Mouse (Mus musculus) lung, postnatal 36 days (tissue): ENCODE results near the gene Olfr221.

Experiments
- DNase-seq: peaks from one replicate; pipeline ENCODE4 v3.0.0; 2022; ENCODE audit warnings: mixed read lengths

The Olfr221 gene

DNA sequence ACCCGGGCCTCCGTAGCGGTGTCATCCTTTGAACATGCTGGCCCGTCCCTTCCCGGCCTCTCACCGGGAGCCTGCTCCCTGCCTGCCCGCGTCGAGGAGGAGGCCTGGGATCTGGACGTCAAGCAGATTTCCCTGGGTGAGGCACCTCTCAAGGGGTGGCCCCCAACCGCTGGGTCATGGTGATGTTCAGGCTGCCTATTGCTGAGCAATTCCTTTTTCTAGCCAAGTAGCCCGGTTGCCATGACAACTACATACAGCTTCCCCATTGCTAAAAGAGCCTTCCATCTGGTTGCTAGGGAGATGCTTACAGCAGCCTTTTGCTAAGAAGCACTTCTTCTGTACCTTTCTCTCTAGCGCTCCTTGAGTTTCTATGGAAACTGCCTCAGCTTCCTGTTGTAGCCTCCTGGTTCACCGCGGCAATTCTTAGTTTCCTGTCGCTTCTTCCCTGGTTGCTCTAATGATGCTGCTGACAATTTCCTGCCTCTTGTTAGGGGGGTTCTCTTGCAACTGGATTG is 38.2 kb downstream of the Olfr221 start:
- no peak for DNase-seq

DNA sequence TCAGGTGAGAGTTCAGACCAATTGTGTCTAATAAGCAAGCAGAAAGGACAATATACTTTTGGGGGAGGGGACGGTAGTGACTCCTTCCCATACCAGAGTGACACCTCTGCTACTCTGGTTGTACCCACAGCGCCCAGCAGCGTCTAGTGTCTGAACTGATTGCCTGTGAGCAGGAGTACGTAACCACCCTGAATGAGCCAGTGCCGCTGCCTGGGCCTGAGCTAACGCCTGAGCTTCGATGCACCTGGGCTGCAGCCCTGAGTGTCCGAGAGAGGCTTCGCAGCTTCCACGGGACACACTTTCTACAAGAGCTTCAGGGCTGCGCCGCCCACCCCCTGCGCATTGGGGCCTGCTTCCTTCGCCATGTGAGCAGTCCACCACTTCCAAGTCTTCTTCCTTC is 44.8 kb downstream of the Olfr221 start:
- DNase-seq, result no peak

DNA sequence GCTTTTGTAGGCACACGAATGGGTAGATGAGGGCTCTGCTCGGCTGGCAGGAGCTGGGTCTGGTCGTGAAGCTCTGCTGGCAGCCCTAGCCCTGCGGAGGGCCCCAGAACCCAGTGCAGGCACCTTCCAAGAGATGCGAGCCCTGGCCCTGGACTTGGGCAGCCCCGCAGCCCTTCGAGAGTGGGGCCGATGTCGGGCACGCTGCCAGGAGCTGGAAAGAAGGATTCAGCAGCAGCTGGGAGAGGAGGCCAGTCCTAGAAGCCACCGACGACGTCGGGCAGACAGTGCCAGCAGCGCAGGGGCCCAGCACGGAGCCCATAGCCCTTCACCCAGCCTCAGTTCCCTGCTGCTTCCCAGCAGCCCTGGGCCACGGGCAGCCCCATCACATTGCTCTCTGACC is 45.4 kb downstream of the Olfr221 start:
- DNase-seq, result no peak

DNA sequence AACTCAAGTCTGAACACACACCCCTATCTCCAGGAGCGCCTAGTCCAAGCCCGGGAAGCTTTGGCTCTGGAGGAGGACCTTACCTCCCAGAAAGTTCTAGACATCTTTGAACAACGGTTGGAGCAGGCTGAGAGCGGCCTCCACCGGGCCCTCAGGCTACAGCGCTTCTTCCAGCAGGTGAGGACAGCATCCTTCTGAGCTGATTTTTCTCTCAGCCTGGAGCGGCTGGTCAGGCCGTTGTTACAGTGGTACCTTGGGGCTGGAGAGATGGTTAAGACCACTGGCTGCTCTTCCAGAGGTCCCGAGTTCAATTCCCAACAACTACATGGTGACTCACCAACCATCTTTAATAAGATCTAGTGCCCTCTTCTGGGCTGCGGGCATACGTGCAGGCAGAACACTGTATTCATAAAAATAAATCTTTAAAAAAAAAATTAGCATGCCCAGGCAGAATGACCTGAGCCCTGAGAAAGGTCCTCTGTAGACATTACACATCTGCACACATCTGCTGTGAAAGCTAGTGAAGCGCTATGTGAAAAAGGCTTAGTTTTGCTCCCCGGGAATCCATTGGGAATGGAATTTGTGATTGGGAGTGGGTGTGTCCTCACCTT is 45.9 kb downstream of the Olfr221 start:
- peak; percentile 29 for DNase-seq

DNA sequence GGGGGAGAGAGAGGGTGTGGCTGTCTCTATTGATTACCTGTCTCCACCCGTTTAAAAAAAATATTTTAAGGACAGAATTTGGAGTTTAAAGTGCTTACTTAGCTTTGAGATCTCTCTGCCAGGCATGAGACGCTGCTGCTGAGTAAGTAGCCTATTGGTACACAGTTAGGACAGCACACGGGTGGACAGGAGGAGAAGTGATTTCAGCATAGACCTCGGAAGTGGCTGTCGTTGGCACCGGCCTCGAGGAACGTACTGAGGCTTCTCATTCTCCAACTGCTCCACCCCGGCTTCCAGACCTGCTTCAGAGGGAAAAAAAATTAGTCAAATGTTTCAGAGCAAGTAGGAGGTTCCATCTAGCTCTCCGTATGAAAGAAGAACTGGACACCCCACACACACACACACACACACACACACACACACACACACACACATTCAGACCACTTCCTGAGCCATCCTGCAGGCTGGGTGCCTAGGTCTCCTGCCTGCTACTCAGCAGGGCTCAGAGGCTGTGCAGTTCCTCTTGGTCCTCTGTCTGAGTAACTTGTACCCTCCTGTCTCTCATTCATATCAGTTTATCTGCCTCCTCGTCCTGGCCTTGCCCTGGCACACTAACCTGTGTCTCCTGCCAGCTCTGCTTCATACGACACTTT is 46.9 kb downstream of the Olfr221 start:
- no peak for DNase-seq

DNA sequence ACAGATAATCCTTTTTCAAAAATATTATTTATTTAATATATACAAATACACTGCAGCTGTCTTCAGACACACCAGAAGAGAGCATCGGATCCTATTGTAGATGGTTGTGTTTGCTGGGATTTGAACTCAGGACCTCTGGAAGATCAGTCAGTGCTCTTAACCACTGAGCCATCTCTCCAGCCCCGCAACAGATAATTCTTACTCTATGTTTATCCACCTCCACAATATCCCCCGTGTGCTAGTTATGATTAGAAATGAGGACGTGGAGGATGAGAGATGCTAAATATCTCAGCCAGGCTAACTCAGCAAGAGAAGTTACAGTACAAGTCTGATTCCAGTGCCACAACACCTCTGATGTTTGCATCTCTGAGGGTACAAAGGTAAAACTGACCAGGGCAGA is 47.8 kb downstream of the Olfr221 start:
- DNase-seq, result no peak

DNA sequence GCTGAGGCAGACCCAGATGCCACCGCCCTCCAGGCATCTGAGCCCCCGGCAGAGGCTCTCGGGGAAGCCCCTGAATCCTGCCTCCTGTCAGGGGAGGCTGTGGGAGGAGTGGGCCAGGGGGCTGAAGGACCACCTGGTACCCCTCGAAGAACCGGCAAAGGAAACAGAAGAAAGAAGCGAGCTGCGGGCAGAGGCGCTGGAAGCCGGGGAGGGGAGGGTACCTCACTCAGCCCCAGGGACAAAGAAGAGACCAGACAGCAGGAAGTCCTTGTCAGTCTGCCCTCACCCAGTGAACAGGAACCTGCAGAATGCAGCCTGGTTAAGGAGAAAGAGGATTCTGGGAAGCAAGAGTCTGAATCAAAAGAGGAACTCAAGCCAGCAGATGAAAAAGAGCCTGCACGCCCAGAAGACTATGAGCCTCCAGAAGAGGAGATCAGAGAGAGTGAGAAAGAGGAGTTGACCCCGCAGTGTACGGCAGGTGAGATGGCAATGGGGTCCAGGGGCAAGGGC is 52.7 kb downstream of the Olfr221 start:
- peak; percentile 35 for DNase-seq

DNA sequence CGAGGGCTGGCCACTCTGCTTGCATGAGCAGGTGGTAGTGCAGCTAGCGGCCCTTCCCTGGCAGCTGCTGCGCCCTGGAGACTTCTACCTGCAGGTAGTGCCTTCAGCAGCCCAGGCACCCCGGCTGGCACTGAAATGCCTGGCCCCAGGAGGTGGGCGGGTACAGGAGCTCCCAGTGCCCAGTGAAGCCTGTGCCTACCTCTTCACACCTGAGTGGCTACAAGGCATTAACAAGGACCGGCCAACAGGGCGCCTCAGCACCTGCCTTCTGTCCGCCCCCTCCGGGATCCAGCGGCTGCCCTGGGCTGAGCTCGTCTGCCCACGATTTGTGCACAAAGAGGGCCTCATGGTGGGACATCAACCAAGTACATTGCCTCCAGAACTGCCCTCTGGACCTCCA is 53.5 kb downstream of the Olfr221 start:
- DNase-seq, result no peak

DNA sequence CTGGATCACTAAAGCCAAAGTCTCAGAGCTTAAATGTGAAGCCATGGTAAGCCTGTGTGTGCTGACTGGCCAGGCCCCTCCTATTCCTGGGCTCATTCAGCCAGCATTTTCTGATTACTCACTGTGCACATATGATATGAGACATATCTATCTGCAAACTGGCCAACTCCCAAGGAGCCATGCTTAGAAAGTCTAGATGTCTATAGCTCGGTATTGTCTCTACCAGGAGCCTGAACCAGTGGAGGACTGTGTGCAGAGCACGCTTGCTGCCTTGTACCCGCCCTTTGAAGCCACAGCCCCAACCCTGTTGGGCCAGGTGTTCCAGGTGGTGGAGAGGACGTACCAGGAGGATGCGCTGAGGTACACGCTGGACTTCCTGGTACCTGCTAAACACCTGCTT is 55.1 kb downstream of the Olfr221 start:
- no peak for DNase-seq

DNA sequence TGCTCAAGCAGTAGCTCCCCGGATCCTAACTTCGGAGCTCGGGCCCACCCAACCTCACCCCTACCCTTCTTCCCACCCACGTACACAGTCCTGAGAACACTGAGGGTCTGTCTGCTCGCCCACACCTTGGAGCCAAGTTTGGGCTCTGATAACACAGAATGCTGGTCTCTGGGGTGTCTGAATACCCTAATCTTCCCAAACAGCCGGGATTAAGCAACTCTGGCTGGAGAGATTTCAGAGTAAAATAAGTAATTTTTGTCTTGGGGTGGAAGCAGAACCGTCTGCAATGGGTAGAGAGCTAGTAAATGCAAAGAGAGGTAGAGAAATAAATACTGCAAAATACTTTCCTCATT is 56.1 kb downstream of the Olfr221 start:
- DNase-seq, result no peak

DNA sequence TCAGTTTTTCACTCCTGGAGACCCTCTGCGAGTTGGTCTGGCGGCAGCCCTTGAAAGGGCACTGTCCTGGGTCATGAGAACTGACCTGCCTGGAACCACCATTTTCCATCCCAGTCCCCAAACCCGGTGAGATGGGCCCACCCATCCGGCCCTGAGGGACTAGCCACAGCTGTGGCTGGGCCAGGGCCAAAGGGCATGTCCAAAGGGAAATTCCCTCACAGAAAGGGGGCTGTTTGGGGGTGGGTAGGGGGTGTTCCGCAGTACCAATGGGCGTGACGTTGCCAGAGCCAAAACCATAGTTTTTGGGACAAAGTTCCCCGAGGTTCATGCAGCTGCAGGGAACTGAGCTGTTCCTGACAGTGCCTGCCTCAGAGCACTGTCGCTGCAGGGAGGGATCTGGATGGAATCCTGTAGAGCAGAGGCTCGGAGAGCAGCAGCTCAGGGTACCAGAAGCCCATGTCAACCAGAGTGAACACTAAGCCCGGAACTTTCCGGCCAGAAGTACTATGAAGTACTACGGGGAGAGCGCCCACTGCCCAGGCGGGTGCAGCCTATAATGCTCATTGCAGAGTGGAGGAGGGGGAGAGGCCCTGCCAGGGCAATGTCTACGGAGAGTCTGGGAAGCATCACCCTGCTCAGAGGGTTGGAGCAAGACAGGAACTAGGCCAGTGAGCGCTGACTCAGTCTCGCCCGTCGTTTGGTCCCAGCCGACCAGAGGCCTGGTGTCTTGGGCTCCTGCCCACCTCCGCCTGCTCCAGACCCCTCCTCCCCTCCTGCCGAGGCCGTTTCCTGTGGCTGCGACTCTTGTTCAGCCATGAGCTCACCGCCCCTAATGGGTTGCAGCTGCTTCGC is 56.7 kb downstream of the Olfr221 start:
- DNase-seq, result peak; percentile 73

DNA sequence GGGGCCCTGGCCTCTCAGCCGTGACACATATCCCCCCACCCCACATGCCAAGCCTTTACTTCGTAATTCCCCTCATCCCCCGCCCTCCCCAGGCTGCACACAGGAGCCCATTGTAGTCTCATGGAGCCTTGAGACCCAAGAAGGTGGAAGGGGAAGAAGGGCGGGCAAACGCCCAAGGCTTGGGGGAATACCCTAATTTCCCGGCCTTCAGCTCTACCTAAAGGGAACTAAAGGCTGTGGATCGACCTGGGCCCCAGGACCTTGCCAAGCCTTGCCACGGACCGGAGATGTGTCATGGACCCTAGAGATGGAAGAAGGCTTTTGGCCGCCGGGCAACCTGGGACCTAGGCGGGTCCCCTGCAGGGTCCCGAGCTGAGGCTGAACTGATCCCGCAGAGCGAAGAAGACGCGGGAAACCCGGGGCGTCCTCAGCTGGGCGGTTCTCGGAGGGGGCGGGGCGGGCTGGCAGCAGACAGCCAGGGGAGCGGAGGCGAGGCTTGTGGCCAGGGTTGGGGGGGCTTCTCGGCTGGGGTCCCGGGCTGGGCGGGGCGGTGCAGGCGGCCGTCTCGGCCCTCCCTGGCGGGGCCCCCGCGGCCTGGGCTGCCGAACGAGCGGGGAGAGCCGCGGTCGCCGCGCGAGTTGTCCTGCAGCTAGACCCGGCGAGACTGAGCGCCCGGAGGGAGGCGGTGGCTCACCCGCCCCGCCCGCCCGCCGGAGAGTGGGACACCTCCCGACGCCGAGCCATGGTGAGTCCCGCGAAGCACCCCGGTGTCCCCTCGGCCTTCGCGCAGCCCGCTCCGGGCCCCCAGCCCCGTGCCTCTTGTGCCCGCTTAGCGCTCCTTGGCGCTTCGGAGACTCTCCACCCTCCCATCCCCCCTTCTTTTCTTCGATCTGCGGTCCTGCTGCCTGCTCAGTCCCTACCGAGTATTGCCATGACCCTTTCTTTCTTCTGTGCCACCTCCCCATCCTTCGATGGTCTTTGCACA is 57.7 kb downstream of the Olfr221 start, which contains the start of gene Arhgef40:
Gene Arhgef40 (plus strand): TSS at position 473 of the 985 bp plus-strand sequence.
- peak; percentile 74 for DNase-seq
